Mouse (Mus musculus) kidney, embryonic 16.5 days (tissue): Measurements from ENCODE around the gene Ltf. TPM values are rescaled to one million over a fixed set of nuclear protein-coding genes. Genes with fewer than 3 reads are reported as not detected.

ENCODE experiments used
- ATAC-seq: fragments of 200-750 bp; cut with Nextera tagmentation; 2 replicates; pipeline ENCODE4 v1.8.0; 2017; ENCODE audit warnings: moderate TSS enrichment; ENCODE audit not compliant: low FRiP score, low TSS enrichment
- H3K27ac ChIP-seq: fragments of 300-500 bp; sonication (generic); 2 replicates; pipeline ENCODE4 v1.5.1; 2014; ENCODE audit warnings: low read length
- H3K27me3 ChIP-seq: fragments of 300-500 bp; sonication (generic); 2 replicates; pipeline ENCODE4 v1.6.1; 2014; ENCODE audit warnings: low read length, control low read depth, mixed read lengths; ENCODE audit not compliant: insufficient read depth
- H3K36me3 ChIP-seq: fragments of 300-500 bp; sonication (generic); 2 replicates; pipeline ENCODE4 v1.6.1; 2014; ENCODE audit warnings: low read length, control low read depth, mixed read lengths; ENCODE audit not compliant: insufficient read depth
- H3K4me1 ChIP-seq: fragments of 300-500 bp; sonication (generic); 2 replicates; pipeline ENCODE4 v1.6.1; 2014; ENCODE audit warnings: low read length, control low read depth, mixed read lengths; ENCODE audit not compliant: insufficient read depth
- H3K4me2 ChIP-seq: fragments of 300-500 bp; sonication (generic); replicated peaks from 2 replicates; pipeline ENCODE4 v1.6.1; 2014; ENCODE audit warnings: low read depth, low read length
- H3K4me3 ChIP-seq: fragments of 300-500 bp; sonication (generic); 2 replicates; pipeline ENCODE4 v1.5.1; 2014; ENCODE audit warnings: mild to moderate bottlenecking, low read length
- H3K9ac ChIP-seq: fragments of 300-500 bp; sonication (generic); replicated peaks from 2 replicates; pipeline ENCODE4 v1.6.1; 2014; ENCODE audit warnings: low read length
- H3K9me3 ChIP-seq: fragments of 300-500 bp; sonication (generic); 2 replicates; pipeline ENCODE4 v1.6.1; 2016; ENCODE audit warnings: low read length, control low read depth
- WGBS: fragments of 180-500 bp; shearing (Covaris S2); extraction: QIAGEN DNeasy Blood & Tissue Kit; methylation state at CpG from one replicate; pipeline ENCODE4 v1.1.7; 2014; 5-methylcytosine and 5-hydroxymethylcytosine counted together
- polyA plus RNA-seq: library from polyadenylated mRNA; unstranded; fragments of >200 nt; fragmentation: Nextera tagmentation; extraction: Ambion mirVana; gene quantifications from 2 replicates; pipeline ENCODE4 v1.2.1, GENCODE M21; 2015

Gene Ltf
- polyA plus RNA-seq = 1.8 and 3.1 TPM in 2 replicates

DNA sequence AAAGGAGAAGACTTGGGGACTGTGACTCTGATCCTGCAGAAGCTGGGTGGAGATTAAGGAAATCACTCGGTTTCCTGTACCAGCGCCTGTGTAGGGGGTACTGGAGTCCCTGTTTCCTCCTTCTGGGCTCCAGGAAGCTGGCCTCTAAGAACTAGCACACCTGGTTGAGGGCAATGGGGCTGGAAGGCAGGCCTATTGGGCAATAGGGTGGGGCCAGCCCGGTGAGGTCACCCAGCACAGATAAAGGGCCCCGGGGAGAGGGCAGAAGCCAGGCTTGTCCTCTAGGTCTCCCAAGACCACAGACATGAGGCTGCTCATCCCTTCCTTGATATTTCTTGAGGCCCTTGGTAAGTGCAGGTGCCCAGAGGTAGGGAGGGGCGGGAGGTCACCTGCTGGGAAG, at the start of gene Ltf:
Ltf (plus strand) TSS at position 250 of the 400 bp plus-strand sequence.
- H3K9me3 ChIP-seq = no peaks in the 10 kb centered on the region
- WGBS = 82% methylated on average over 5 of the region's 5 CpGs
- H3K27ac ChIP-seq = no peak within 1 kb of the TSS
- no peaks in the 10 kb centered on the region for H3K4me1 ChIP-seq
- H3K4me3 ChIP-seq = no peak within 1 kb of the TSS
- H3K36me3 ChIP-seq = no peaks in the 10 kb centered on the region
- ATAC-seq = 0 out of 2 replicates have a peak, but pooled peaks have one; percentile 9
- H3K4me2 ChIP-seq = no peak within 1 kb of the TSS
- no peak within 1 kb of the TSS for H3K9ac ChIP-seq
- H3K27me3 ChIP-seq = no peaks in the 10 kb centered on the region

DNA sequence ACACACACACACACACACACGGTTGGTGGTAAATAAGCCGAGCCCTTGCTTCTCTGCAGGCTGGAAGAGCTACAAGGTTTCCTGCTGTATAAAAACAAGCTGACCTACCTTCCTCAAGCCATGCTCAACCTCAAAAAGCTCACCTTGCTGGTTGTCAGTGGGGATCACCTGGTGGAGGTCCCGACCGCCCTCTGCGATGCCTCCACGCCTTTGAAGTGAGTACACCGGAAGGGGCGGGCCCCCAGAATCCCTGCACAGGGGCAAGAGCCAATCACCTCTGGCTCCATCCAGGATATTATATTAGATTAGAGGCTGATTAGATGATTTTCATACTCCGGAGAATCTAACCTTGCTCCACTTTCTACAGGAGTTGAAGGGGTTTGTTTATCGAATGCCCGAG, 39.7 kb upstream of the Ltf start:
- Histone ChIP-seq H3K27ac (no peak overlapping the region), H3K9ac (no peak overlapping the region), H3K4me2 (no peak overlapping the region), H3K27me3 (no peaks in the 10 kb centered on the region), H3K4me3 (no peak overlapping the region), H3K9me3 (no peaks in the 10 kb centered on the region), H3K4me1 (no peaks in the 10 kb centered on the region), H3K36me3 (no peaks in the 10 kb centered on the region)
- ATAC-seq = no peak
- WGBS = 94% methylated on average over 11 of the region's 11 CpGs

DNA sequence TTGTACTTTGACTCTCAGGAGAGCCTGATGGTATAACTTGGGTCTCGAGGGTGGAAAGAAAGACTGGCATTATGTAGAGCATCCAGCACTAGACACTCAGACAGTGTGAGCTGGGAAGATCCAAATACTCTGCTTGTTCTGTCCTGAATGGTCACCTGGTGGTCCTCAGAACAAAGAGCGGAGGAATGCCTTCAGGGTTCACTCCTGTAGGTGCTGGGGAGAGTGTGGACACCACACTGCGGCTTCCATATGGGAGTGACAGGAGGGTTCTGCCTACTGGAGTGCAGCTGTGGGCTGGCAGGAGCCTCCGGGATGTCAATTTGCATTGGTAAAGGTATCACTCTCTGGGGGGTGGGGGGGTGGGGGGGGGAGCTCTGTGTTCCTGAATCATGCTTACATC, 36.7 kb upstream of the Ltf start:
- Histone ChIP-seq H3K4me3 (no peak overlapping the region), H3K9ac (no peak overlapping the region), H3K9me3 (no peaks in the 10 kb centered on the region), H3K36me3 (no peaks in the 10 kb centered on the region), H3K4me1 (no peaks in the 10 kb centered on the region), H3K27ac (no peak overlapping the region), H3K27me3 (no peaks in the 10 kb centered on the region), H3K4me2 (no peak overlapping the region)
- WGBS = 65% methylated on average over 4 of the region's 4 CpGs
- ATAC-seq = no peak

DNA sequence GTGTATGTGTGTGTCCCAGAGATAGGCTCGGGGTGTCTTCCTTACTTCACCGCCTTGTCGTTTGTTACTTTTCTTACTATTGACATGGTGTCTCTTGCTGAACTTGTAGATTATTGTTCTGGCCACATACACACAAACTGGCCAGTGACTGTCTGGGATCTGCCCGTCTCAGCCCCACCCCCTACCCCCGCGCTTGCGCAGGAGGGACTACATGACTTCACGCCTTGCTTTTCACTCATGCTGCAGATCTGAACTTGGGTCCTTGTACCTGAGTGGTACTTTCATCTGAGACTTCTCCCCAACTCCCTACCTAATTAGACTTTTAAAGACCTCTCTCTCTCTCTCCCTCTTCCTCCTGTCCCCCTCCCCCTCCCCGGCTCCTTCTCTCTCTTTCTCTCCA, 35.0 kb upstream of the Ltf start:
- no peaks in the 10 kb centered on the region for H3K9me3 ChIP-seq
- no peak overlapping the region for H3K4me3 ChIP-seq
- no peaks in the 10 kb centered on the region for H3K27me3 ChIP-seq
- H3K4me1 ChIP-seq = no peaks in the 10 kb centered on the region
- ATAC-seq = no peak
- no peak overlapping the region for H3K9ac ChIP-seq
- WGBS = 94% methylated on average over 9 of the region's 9 CpGs
- H3K4me2 ChIP-seq = no peak overlapping the region
- no peaks in the 10 kb centered on the region for H3K36me3 ChIP-seq
- no peak overlapping the region for H3K27ac ChIP-seq

DNA sequence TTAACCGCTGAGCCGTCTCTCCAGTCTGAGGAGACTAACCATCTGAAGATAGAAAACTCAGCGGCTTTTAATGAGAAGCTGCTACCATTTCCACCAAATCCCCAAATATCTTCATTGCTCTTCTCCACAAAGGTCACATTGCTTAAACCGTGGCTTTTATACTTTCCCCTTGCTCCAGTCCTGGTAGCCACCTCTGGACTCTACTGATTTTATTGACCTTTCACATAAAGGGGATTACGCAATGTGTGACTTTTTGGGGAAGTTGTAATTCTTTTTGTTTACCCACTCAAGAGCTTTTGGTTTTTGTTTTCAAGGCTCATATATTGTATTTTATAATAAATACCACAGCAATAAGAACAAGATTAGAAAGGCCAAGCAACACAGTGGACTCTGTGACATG, 33.5 kb upstream of the Ltf start:
- no peak overlapping the region for H3K4me2 ChIP-seq

DNA sequence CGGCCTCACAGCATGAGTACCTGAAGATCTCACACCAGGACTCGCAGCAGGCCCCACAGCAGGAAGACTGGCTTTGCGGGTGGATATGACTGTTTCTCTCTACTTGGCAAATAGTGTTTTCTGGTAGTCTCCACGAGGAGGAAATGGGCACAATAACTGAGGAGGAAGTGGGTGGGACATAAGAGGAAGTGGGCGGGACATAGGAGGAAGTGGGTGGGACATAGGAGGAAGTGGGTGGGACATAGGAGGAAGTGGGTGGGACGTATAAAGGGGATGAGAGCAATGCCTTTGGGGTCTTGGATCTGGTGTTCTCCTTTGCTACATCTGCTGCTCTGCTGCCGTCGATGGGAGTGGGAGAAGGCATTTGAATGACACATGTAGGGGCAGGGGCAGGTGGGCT, 33.1 kb upstream of the Ltf start:
- Histone ChIP-seq H3K9me3 (no peaks in the 10 kb centered on the region), H3K27me3 (no peaks in the 10 kb centered on the region), H3K36me3 (no peaks in the 10 kb centered on the region), H3K4me3 (no peak overlapping the region), H3K27ac (no peak overlapping the region), H3K4me1 (no peaks in the 10 kb centered on the region), H3K4me2 (no peak overlapping the region), H3K9ac (no peak overlapping the region)
- 84% methylated on average over 8 of the region's 8 CpGs for WGBS
- no peak for ATAC-seq

More for the DNA sequence above, 33.5 kb upstream of the Ltf start:
- Histone ChIP-seq H3K4me3 (no peak overlapping the region), H3K9ac (no peak overlapping the region), H3K4me1 (no peaks in the 10 kb centered on the region), H3K27ac (no peak overlapping the region), H3K9me3 (no peaks in the 10 kb centered on the region), H3K36me3 (no peaks in the 10 kb centered on the region), H3K27me3 (no peaks in the 10 kb centered on the region)
- 95% methylated on average over 5 of the region's 5 CpGs for WGBS
- ATAC-seq = no peak

DNA sequence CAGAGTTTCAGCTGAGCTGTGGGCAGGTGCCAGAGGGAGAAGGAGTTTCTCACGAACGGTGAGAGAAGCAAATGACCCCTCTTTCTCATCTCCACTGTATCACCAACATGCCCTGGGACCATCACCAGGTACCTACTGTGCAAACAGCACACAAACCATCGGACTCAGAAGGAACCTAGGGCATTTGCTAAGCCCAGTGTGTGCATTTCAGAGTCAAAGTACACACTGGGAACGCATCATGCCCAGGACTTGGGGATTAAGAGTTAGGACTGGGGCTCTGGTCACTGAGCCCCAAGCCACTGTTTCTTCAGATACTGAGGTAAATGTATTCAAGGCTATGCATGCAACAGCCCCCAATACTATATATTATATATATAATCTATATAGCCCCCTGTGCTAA, 31.7 kb upstream of the Ltf start:
- Histone ChIP-seq H3K9ac (no peak overlapping the region), H3K27ac (no peak overlapping the region), H3K4me1 (no peaks in the 10 kb centered on the region), H3K27me3 (no peaks in the 10 kb centered on the region), H3K36me3 (no peaks in the 10 kb centered on the region), H3K4me3 (no peak overlapping the region), H3K4me2 (no peak overlapping the region), H3K9me3 (no peaks in the 10 kb centered on the region)
- ATAC-seq = no peak
- 81% methylated on average over 4 of the region's 4 CpGs for WGBS

DNA sequence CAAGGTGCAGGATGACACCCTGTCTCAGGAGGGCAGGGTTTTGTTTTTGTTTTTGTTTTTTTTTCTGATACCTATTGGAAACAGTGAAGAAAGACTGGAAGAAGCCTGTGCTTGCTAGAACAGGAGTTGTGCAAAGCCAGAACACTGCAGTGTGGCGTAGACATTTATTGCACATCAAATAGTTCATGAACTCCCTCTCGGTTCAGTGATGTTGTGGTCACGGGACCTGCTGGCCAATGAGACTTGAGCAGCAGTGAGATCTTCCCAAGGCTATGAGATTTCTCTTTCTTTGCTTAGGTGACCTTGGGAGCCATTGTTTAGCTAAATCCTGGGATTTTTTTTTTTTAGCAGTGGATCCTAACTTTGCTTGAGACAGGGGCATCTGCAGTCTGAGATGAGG, 31.0 kb upstream of the Ltf start:
- Histone ChIP-seq H3K27me3 (no peaks in the 10 kb centered on the region), H3K4me1 (no peaks in the 10 kb centered on the region), H3K27ac (no peak overlapping the region), H3K4me3 (no peak overlapping the region), H3K4me2 (no peak overlapping the region), H3K9ac (no peak overlapping the region), H3K36me3 (no peaks in the 10 kb centered on the region), H3K9me3 (no peaks in the 10 kb centered on the region)
- no peak for ATAC-seq
- WGBS = 69% methylated on average over 3 of the region's 3 CpGs

DNA sequence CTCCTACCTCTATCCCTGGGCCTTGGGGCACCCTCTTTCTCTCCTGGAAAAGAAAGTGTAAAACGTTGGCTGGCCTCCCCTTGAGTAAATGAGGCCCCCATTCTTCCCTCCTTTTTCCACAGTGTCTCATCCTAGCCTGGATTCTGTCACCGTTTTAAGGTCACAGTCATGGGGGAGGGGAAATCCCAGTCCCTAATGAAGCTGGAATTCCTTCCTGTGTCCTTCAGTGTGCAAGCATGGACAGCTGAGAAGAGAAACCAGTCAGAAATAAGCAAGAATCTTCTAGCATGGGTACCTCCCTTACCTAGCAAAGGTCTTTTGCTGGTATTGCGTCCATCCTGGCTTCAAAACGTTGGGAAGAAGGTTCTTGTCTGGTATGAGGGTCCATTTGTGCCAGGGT, 29.9 kb upstream of the Ltf start:
- Histone ChIP-seq H3K4me3 (no peak overlapping the region), H3K9me3 (no peaks in the 10 kb centered on the region), H3K27me3 (no peaks in the 10 kb centered on the region), H3K36me3 (no peaks in the 10 kb centered on the region), H3K4me2 (no peak overlapping the region), H3K9ac (no peak overlapping the region), H3K4me1 (no peaks in the 10 kb centered on the region), H3K27ac (no peak overlapping the region)
- no peak for ATAC-seq
- WGBS = 63% methylated on average over 4 of the region's 4 CpGs

DNA sequence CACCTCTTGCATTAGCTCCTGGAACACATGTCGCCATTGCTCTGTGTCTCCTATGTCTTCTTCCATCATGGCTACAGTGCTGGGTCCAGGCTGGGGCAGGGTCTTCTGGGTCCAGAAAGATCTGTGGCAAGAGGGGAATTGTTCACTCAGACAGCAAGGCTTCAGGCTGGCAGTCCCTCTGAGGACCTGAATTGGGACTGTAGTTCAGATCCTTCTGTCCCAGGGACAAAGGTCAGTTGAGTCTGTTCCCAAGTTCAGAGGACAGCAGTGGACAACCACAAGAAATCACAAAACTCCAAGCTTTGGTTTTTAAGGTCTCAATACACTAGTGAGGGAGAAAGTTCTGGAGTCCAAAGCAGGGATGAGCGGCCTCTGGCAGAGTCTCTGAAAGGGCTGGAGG, 29.5 kb upstream of the Ltf start:
- H3K27ac ChIP-seq = no peak overlapping the region; the same call in 1 of the 2 replicates
- H3K9me3 ChIP-seq = no peaks in the 10 kb centered on the region
- ATAC-seq = no peak
- H3K4me2 ChIP-seq = no peak overlapping the region
- 94% methylated on average over 2 of the region's 2 CpGs for WGBS
- no peaks in the 10 kb centered on the region for H3K36me3 ChIP-seq
- no peaks in the 10 kb centered on the region for H3K27me3 ChIP-seq
- no peaks in the 10 kb centered on the region for H3K4me1 ChIP-seq
- H3K9ac ChIP-seq = no peak overlapping the region
- H3K4me3 ChIP-seq = no peak overlapping the region

DNA sequence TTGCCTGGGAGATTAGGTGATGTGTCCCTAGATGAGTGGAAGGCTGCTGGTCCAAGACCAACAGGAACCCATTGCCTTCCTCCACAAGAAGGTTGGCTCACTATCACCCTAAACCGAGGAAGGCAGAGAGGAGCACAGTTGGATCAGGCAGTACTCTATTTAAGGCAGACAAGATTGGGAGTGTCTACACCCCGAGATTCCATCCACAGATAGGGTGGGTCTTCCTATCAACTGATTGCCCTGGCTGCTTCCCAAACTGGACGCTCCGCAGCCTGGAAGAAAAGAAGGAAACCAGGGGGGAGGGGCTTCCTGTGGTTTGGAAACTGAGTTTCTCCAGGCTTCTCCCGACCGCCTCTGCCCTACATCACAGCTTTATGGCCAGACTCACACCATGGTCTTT, 28.9 kb upstream of the Ltf start, which contains the start of gene Rtp3:
Rtp3 (minus strand) TSS at position 380 of the 400 bp plus-strand sequence.
- Histone ChIP-seq H3K27me3 (no peaks in the 10 kb centered on the region), H3K4me3 (no peak within 1 kb of the TSS), H3K36me3 (no peaks in the 10 kb centered on the region), H3K27ac (no peak within 1 kb of the TSS; the same call in 1 of the 2 replicates), H3K9ac (no peak within 1 kb of the TSS), H3K9me3 (no peaks in the 10 kb centered on the region), H3K4me2 (no peak within 1 kb of the TSS), H3K4me1 (no peaks in the 10 kb centered on the region)
- WGBS = 47% methylated on average over 6 of the region's 6 CpGs
- ATAC-seq = no peak
